Mouse (Mus musculus): ENCODE measurements around the gene Zyx.

The Zyx gene

GRCm38 (mm10) chr6:42350021-42350967 lies 864 bp downstream of the Zyx start:
- DNase-seq (ENCODE audit: low spot score): peak; percentile 69

DNA sequence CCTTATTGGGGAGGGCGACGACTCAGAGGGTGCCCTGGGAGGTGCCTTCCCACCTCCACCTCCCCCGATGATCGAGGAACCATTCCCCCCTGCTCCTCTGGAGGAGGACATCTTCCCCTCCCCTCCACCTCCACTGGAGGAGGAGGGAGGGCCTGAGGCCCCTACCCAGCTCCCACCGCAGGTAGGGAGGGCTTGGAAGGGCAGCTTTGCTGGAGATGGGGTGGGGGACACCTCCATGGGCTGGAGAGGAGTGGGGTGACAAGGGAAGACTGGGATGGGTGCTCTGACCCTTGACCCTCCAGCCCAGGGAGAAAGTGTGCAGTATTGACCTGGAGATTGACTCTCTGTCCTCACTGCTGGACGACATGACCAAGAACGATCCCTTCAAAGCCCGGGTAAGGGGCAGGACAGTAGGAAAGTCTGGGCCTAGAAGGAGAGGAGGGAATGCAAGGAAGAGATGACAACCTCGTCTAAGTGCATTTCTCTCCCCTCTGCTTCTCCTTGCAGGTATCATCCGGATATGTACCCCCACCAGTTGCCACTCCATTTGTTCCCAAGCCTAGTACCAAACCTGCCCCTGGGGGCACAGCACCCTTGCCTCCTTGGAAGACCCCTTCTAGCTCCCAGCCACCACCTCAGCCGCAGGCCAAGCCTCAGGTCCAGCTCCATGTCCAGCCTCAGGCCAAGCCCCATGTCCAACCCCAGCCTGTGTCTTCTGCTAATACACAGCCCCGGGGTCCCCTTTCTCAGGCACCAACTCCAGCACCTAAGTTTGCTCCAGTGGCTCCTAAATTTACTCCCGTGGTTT lies 1.7 kb downstream of the Zyx start:
- DNase-seq (ENCODE audit: low spot score): no peak

DNA sequence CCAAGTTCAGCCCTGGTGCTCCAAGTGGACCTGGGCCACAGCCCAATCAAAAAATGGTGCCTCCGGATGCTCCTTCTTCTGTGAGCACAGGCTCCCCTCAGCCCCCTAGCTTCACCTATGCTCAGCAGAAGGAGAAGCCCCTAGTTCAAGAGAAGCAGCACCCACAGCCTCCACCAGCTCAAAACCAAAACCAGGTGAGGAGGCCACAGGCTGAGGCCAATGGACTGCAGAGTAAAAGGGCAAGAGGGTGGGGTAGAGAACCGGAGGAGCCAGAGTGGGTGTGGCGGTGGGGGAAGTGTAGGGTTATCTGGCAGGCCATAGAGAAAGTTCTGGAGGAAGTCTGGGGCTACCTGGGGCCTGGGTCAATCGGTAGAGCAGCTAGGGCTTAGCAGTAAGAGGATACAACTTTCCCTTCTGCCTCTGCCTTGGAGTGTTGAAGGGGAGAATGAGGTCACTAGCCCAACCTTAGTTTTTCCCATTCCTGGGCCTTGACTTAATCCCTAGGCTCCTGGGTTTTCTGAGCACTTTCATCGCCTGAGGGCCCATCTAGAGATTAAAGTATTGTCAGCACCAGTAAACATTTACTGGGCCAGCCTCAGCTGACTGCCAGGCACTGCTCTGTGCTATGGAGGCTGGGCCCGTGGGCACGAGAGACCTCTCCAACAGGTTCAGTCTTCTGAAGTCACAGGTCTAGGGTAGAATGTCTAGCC lies 2.5 kb downstream of the Zyx start:
- DNase-seq (ENCODE audit: low spot score): no peak

DNA sequence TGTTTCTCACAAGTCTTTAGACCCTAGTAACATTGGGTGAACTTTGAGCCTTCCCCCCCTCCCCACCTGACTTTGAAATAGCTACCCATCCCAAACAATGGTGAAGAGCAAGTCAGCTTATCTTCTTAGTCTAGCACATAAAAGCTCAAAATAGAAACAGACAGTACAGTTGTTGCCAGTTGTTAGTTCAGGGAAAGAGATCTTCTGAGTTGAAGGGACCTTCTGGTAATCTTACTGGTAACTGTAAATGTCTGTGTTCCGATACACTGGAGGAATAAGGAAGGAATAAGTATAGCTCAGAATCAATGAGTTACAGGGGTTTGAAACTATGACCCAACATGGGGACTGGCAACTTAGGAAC lies 3.0 kb downstream of the Zyx start:
- no peak for DNase-seq (ENCODE audit: low spot score)

DNA sequence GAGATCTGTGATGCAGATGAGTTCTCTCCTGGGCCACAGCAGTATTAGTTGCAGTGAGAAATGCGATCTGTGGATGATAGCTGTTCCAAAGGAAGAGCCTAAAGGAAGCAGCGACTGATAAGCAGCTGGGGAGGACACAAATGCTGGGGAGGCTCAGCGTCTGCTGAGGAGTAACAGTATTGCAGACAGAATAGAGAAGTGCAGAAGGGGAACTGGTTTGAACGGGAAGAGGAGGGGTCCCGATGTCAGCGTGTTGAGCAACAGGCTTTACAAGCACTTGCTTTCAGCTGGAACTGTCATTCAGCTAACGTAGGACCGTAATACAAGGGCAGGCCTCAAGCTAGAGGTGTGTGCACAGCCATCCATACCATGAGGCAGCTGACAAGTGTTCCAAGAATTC lies 3.8 kb downstream of the Zyx start:
- no peak for DNase-seq (ENCODE audit: low spot score)

DNA sequence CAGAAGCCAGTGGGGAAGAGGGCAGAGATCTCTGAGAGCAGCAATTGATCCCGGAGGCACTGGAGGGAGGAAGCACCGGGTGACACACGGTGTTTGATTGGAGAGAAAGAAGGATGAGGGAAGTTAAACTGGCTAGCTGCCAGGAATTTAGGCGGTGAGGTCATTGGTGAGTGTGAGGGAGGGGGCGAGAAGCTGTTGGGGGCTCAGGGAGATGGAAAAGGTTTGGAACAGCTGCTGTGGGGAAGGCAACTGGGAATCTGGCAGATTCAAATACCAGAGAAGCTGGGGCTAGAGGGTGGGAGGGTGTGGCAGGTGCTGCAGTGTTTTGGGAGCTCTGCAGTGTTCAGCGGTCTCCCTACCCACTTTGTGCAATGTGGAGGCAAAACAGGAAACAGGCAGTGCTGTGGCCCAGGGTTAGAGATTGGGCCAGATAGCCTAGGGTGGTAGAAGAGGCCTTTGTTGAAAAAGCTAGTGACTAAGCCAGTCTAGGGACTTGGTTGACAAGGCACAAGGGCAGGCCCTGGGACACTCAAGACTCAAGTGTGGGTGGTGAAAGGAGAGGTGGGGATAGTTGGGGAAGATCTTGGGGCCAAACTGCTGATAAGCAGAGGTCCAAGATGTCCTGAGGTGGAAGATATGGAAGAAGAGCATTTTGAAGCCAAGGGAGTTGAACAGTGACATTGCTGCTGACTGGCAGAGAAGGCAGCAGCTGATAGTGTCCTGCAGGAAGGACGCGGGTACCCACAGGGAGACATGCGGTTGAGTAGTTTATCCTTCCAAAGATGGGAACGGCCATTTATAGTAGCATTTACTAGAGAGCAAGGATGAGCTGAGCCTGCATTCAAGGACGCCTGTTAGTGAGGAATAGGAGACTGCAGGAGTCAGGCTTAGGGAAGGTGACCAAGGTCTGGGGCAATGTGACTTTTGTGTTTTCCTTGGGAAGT lies 4.9 kb downstream of the Zyx start:
- DNase-seq (ENCODE audit: low spot score): no peak

GRCm38 (mm10) chr6:42355366-42355765 lies 5.9 kb downstream of the Zyx start:
- DNase-seq (ENCODE audit: low spot score): no peak

DNA sequence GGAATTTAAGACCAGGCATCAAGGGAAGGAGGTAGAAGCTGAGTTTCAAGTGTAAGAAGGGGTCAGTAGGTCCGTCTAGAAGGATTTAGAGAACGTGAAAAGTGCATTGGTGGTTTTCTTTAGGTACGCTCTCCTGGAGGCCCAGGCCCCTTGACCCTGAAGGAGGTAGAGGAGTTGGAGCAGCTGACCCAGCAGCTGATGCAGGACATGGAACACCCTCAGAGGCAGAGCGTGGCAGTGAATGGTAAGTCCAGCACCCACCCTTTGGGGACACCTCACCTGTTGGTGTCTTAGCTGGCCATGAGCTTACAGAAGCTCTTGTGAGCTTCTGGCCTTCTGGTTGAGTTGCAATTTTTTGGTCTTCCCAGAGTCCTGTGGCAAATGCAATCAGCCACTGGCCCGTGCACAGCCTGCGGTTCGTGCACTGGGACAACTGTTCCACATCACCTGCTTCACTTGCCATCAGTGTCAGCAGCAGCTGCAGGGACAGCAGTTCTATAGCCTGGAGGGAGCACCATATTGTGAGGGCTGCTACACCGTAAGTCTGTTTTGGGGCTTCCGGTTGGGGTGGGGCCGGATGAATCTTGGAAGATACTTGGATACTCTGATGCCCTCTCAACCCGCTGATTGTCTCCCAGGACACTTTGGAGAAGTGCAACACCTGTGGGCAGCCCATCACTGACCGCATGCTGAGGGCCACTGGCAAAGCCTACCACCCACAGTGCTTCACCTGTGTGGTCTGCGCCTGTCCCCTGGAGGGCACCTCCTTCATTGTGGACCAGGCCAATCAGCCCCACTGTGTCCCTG lies 6.6 kb downstream of the Zyx start:
- DNase-seq (ENCODE audit: low spot score): no peak

- DNase-seq (ENCODE audit: low spot score): no peak
Observed at GRCm38 (mm10) chr6:42356913-42357312, 7.5 kb downstream of the Zyx start.

DNA sequence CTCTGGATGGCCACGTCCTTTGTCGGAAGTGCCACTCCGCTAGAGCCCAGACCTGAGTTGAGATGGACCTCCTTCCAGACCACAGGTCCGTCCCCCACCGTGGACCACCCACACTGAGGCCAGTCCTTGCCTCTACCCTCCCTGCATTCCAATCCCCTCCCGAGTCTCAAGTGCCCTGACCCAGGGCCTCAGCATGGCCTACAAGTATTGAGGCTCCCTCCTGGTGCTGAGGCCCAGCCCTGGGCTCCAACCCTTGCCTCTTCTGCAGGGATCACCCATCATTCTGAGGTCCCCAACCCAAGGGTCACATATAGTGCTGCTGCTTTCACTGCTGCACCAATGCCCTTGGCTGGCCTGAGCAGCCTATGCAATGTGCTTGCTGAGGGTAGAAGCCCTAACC lies 8.5 kb downstream of the Zyx start:
- no peak for DNase-seq (ENCODE audit: low spot score)

DNA sequence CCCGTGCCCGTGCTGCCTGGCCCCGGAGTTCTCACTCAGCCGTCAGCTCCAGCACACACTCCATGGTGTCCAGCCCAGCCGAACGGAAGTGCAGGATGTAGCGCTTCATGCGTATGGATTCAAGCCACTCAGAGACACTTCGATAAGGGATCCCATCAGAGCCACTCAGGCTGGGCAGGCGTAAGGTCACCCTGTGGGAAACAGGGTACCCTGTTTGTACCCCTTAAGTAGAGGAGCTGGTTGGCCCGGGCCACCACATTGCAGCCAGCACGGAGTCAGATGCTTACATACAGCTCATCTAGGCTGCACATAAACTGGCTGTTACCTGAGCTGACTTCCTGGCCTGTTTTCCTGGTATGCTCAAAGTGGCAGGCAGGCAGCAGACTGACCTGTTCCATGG lies 9.5 kb downstream of the Zyx start:
- no peak for DNase-seq (ENCODE audit: low spot score)

DNA sequence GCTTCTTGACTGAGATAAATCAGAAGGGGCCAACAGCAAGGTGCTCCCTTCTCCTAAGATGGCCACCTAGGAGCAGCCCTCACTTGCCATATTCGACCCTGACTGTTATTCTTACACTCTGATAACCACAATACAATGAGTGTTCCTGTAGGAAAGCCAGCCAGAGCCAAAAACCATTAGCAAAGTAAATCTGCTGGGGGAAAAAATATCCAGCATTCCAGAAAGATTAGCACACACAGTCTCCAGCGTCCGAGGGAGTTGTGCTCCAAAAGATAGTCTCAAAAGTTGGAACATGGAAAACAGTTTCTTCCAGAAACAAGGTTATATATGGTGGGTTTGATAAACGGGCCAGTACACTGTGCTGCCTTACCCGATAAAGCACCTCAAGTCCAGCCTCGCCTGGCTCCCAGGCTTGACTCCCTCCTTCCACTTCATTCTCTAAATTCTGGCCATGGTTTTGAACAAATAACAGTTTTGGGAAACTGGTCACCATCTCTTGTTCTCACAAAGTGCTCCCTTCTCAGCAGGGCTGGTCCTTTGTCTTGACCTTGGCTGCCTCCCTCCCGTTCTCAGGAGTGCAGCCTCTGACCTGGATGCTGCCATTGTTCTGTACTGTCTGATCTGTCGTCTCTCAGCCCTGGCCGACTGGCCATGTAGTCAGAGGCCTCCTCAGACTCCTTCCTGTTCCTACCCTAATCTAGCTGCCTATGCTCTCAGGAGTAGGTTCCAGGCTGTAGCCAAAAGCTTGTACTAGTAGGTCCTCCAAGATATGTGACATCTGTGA lies 10.1 kb downstream of the Zyx start:
- no peak for DNase-seq (ENCODE audit: low spot score)

GRCm38 (mm10) chr6:42360231-42360840 lies 10.9 kb downstream of the Zyx start:
- DNase-seq (ENCODE audit: low spot score): no peak

DNA sequence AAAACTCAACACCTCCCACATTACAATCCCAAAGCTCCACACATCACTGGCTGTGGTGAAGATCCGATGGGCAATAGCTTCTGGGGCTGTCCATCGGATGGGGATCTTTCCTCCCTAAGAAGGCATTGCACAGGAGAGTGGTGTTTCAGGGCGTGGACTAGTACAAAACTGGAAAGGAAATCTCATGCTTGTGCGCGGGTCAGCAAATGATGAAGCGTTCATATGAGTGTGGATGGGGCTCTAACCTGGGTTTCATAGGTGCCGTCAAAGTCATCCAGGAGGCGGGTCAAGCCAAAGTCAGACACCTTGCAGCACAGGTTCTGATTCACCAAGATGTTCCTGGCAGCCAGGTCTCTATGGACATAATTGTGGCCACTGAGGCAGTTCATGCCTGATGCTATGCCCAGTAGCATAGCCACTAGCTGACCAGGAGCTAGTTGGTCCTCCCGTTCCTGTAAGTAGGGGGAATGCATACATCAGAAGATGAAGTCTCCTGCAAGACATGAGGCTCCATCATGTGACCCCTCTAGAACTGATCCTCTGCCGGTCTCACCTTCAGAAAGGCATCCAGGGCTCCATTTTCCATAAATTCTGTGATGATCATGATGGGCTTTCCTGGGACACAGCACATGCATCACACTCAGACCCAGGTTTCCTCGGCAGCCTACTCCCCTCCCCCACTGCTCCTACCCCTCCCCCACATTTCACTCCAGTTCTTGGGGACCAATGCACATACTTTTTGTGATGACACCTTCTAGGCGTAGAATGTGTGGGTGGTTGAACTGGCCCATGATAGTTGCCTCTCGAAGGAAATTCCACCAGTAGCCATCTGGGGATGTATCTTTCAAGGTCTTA lies 11.8 kb downstream of the Zyx start:
- DNase-seq (ENCODE audit: low spot score): no peak

GRCm38 (mm10) chr6:42362074-42362473 lies 12.6 kb downstream of the Zyx start:
- no peak for DNase-seq (ENCODE audit: low spot score)

DNA sequence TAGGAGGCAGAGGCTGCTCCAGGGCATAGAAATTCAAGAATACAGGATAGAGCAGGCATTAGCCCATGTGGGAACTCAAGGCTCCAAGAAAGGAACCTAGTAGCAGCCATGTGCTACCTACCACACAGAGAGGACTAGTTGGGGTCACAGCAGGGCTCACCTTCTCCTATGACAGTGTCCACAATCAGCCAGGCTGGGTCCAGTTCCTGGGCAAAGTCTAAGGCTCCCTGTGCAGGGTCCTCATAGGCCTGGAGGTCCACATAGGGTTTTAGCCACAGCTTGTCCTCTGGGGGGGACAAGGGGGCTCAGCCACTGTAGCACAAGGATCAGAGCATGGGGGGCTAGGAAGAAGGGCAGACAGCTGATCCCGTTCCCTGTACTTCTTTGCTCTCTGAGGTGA lies 13.1 kb downstream of the Zyx start:
- no peak for DNase-seq (ENCODE audit: low spot score)

GRCm38 (mm10) chr6:42362974-42363373 lies 13.5 kb downstream of the Zyx start:
- no peak for DNase-seq (ENCODE audit: low spot score)

- DNase-seq (ENCODE audit: low spot score): no peak
Observed at GRCm38 (mm10) chr6:42364066-42364465, 14.6 kb downstream of the Zyx start.

All from retina, embryonic 14.5 days (tissue).